Mouse (Mus musculus) embryonic fibroblast, embryonic 13.5 days (primary cell): ENCODE measurements around the gene Pafah2.

Experiments used
- CTCF ChIP-seq: IDR thresholded peaks from 2 replicates; pipeline ENCODE4 v1.5.1; 2011; ENCODE audit warnings: mild to moderate bottlenecking, control low read depth, low read length, moderate library complexity, borderline replicate concordance; ENCODE audit not compliant: insufficient read depth
- POLR2A ChIP-seq: IDR thresholded peaks from 2 replicates; pipeline ENCODE4 v1.6.1; 2011; ENCODE audit warnings: low read depth, mild to moderate bottlenecking, control low read depth, low read length, moderate library complexity

- TF ChIP-seq POLR2A, result no peak
- TF ChIP-seq CTCF, result no peak
Observed at GRCm38 (mm10) chr4:134379510-134379909, 16.6 kb upstream of the Pafah2 start.
